Mouse (Mus musculus): ENCODE results near the gene Naga. TPM values are rescaled to one million over a fixed set of nuclear protein-coding genes. Genes with fewer than 3 reads are reported as not detected.

Naga gene
- total and polyA plus RNA-seq, 3 experiments, result 17.7 to 28.2 (median 18.7) TPM

DNA sequence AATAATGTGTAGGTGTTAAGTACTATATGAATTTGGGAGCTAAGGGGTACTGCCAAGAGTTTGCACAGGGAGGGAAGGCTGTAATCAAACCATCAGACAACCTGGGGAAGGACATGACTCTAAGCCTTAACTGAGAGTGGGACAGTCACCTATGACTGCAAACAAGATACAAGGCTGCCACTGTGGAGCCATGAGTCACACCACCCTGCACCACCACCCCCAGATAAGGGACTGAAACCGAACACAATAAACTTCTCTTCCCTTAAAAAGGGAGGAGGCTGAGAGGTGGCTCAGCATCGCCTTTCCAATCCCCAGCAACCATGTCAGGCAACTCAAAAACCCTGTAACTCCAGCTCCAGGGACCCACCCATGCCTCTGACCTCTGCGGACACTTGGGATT is 12.8 kb upstream of the Naga start:
- in situ Hi-C loops (cut with MboI; ENCODE audit: low pct_ligation_motif_present, low pct_unique_long_range_greater_than_20kb, low sequenced_read_pairs), result loop anchor here (10.0 kb wide), 1 partner anchor 63 kb away; no protein-coding TSS in a partner anchor
- H3K4me3 ChIP-seq (replicated peaks in 1 of 3; ENCODE audit: low read depth in 2 of 3, low read length in 2 of 3, poor library complexity in 1 of 3), result no peak overlapping the region

DNA sequence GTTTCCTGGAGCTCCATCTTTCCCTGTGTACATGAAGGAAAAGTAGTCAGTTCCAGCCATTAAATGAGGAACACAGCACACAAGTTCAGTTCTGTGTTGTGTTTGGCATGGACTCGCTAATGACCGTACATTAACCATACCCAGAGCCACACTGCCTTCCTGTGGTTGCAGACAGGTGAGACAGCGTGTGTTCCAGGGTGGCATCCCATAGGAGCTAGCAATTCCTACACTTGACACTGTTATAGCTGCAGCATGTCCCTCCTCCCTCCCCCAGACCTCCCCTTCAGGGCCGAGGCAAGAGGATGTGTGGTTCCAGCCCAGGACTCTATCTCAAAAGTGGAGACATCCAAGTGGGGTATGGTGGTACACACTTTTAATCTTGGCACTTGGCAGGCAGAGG is 11.6 kb upstream of the Naga start:
- dilution Hi-C loops (cut with MboI; ENCODE audit: extremely low pct_ligation_motif_present, extremely low pct_unique_long_range_greater_than_20kb, low sequenced_read_pairs), result no loop called here
- in situ Hi-C loops (cut with MboI; ENCODE audit: low pct_ligation_motif_present, low pct_unique_long_range_greater_than_20kb, low sequenced_read_pairs), result loop anchor here (10.0 kb wide), 1 partner anchor 64 kb away; no protein-coding TSS in a partner anchor
- TF ChIP-seq ZNF384 (IDR thresholded peaks at IDR 0.05; ENCODE audit: low read depth, low read length) (no peak), NRF1 (IDR thresholded peaks at IDR 0.05; ENCODE audit: low read depth, low read length) (no peak), CTCF (conservative IDR thresholded peaks at IDR 0.05 in 1 of 2, IDR thresholded peaks at IDR 0.05 in 1 of 2; ENCODE audit: low read depth in 2 of 2, low read length in 2 of 2) (no peak), POLR2AphosphoS2 (IDR thresholded peaks at IDR 0.05; ENCODE audit: low read depth, low read length) (no peak), E2F4 (IDR thresholded peaks at IDR 0.05; ENCODE audit: insufficient replicate concordance, low read depth, low read length) (no peak), USF2 (conservative IDR thresholded peaks at IDR 0.05; ENCODE audit: low read depth, low read length) (no peak), JUN (IDR thresholded peaks at IDR 0.05; ENCODE audit: insufficient read depth, low read depth, low read length) (no peak), PAX5 (IDR thresholded peaks at IDR 0.05; ENCODE audit: low read length) (no peak), SMC3 (IDR thresholded peaks at IDR 0.05; ENCODE audit: low read depth, low read length) (no peak), CHD1 (IDR thresholded peaks at IDR 0.05; ENCODE audit: low read depth, low read length) (no peak), RAD21 (IDR thresholded peaks at IDR 0.05; ENCODE audit: low read depth, low read length) (no peak), TCF12 (IDR thresholded peaks at IDR 0.05; ENCODE audit: low read depth, low read length) (no peak), ZMIZ1 (IDR thresholded peaks at IDR 0.05; ENCODE audit: low read depth, low read length) (no peak)
- Histone ChIP-seq H3K27me3 (replicated peaks) (no peaks in the 10 kb centered on the region), H3K9ac (ENCODE audit: insufficient read depth, low read depth) (no peak overlapping the region), H3K9me3 (replicated peaks; ENCODE audit: low read length) (peaks cover 2% of the 10 kb centered on the region), H3K4me1 (ENCODE audit: control insufficient read depth in 1 of 2, insufficient read depth in 2 of 2) (peaks cover 14 to 44% of the 10 kb centered on the region in 2 experiments), H3K4me2 (ENCODE audit: insufficient read depth, low read depth, poor library complexity, severe bottlenecking) (no peak overlapping the region), H3K36me3 (replicated peaks in 1 of 2; ENCODE audit: control insufficient read depth in 1 of 2, insufficient read depth in 1 of 2, low read length in 1 of 2) (peaks cover 29 to 42% of the 10 kb centered on the region in 2 experiments), H3K27ac (ENCODE audit: insufficient read depth, low read depth) (no peak overlapping the region), H3K4me3 (replicated peaks in 1 of 3; ENCODE audit: low read depth in 2 of 3, low read length in 2 of 3, poor library complexity in 1 of 3) (no peak overlapping the region), H3K79me2 (replicated peaks; ENCODE audit: control insufficient read depth, extremely low read depth, insufficient read depth, poor library complexity, severe bottlenecking) (peaks cover 32% of the 10 kb centered on the region)
- DNase-seq (ENCODE audit: extremely low read depth), result no peak

More for the DNA sequence above, 12.8 kb upstream of the Naga start:
- peaks cover 29 to 42% of the 10 kb centered on the region in 2 experiments for H3K36me3 ChIP-seq (replicated peaks in 1 of 2; ENCODE audit: control insufficient read depth in 1 of 2, insufficient read depth in 1 of 2, low read length in 1 of 2)
- H3K9ac ChIP-seq (ENCODE audit: insufficient read depth, low read depth), result no peak overlapping the region
- peaks cover 2% of the 10 kb centered on the region for H3K9me3 ChIP-seq (replicated peaks; ENCODE audit: low read length)
- no peak for DNase-seq (ENCODE audit: extremely low read depth)
- H3K79me2 ChIP-seq (replicated peaks; ENCODE audit: control insufficient read depth, extremely low read depth, insufficient read depth, poor library complexity, severe bottlenecking), result peaks cover 31% of the 10 kb centered on the region
- no peaks in the 10 kb centered on the region for H3K27me3 ChIP-seq (replicated peaks)
- TF ChIP-seq SMC3 (IDR thresholded peaks at IDR 0.05; ENCODE audit: low read depth, low read length) (no peak), UBTF (IDR thresholded peaks at IDR 0.05; ENCODE audit: low read depth, low read length) (no peak), SIN3A (IDR thresholded peaks at IDR 0.05; ENCODE audit: low read length) (no peak), KAT2A (IDR thresholded peaks at IDR 0.05; ENCODE audit: insufficient replicate concordance, low read length) (no peak), MAZ (IDR thresholded peaks at IDR 0.05; ENCODE audit: low read depth, low read length) (no peak), MXI1 (IDR thresholded peaks at IDR 0.05; ENCODE audit: low read depth, low read length) (no peak)
- no peak overlapping the region for H3K4me2 ChIP-seq (ENCODE audit: insufficient read depth, low read depth, poor library complexity, severe bottlenecking)
- H3K27ac ChIP-seq (ENCODE audit: insufficient read depth, low read depth), result no peak overlapping the region
- H3K4me1 ChIP-seq (ENCODE audit: control insufficient read depth in 1 of 2, insufficient read depth in 2 of 2), result peaks cover 14 to 43% of the 10 kb centered on the region in 2 experiments
- dilution Hi-C loops (cut with MboI; ENCODE audit: extremely low pct_ligation_motif_present, extremely low pct_unique_long_range_greater_than_20kb, low sequenced_read_pairs), result no loop called here
